Mouse (Mus musculus) mouse trophoblast stem cell (cell line): ENCODE measurements around the gene Pltp.

ENCODE experiments used
- in situ Hi-C, 2 experiments: fragments of 300-500 bp; cut with MseI, MboI; formaldehyde crosslinking; loops; 2 replicates in 1 of 2; 3 replicates in 1 of 2; pipeline ENCODE4 v1.15.1; 2025

Gene Pltp

DNA sequence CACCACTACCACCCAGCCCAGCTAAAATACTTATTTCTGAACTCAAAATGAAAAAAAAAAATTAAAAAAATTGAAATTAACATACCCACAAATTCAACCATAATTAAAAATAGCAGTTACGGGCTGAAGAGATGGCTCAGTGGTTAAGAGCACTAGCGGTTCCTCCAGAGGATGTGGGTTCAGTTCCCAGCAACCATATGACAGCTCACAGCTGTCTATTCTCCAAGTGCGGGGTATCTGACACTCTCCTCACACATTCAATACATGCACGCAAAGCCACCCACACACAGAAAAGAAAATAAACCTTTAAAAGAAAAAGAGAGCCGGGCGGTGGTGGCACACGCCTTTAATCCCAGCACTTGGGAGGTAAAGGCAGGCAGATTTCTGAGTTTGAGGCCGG is 7.5 kb downstream of the Pltp start:
- in situ Hi-C loops, result no loop called here

DNA sequence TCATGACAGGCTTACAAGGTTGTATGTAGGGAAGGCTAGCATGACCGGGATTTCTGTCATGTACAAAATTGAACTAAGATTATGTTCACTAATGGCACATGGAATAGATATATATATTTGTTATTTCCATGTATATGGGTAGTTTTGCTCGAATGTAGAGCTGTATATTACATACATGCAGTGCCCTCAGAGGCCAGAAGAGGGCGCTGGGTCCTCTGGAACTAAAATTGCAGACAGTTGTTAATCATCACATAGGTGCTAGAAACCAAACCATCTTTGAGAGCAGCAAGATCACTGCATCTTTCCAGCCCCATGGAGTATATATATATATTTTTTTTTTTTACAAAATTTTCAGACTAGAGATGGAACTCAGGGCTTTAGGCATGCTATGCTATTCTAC is 11.7 kb downstream of the Pltp start:
- in situ Hi-C loops, result no loop called here

DNA sequence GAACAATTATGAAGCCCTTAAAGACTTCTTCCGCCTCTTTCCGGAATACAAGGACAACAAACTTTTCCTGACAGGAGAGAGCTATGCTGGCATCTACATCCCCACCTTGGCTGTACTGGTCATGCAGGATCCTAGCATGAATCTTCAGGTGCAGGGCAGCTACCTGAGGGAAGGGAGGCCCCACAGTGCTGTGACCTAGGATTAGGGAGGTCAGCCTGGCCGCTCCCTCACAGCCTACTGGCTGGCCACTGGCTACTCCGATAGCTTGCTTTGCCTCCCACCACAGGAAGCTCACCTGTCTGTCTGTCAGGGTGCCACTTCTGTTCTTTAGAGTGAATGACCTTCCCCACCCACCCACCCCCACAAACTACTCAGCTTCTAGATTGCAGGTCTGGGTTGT is 22.3 kb downstream of the Pltp start:
- in situ Hi-C loops, result no loop called here

DNA sequence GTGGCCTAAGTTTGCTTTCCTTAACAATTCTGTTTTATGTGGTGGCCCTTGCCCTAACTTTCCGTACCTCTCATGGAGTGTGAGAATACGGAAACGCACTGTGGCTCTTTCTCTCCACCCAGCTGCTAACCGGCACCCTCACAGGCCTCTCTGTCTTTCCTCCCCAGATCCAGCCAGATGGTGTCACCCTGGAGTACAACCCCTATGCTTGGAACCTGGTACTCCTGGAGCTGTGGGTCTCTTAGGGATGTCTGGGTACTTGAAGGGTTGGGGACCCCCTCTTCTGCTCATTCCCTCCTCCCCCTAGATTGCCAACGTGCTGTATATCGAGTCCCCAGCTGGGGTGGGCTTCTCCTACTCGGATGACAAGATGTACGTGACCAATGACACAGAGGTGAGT is 23.0 kb downstream of the Pltp start:
- in situ Hi-C loops, result no loop called here

DNA sequence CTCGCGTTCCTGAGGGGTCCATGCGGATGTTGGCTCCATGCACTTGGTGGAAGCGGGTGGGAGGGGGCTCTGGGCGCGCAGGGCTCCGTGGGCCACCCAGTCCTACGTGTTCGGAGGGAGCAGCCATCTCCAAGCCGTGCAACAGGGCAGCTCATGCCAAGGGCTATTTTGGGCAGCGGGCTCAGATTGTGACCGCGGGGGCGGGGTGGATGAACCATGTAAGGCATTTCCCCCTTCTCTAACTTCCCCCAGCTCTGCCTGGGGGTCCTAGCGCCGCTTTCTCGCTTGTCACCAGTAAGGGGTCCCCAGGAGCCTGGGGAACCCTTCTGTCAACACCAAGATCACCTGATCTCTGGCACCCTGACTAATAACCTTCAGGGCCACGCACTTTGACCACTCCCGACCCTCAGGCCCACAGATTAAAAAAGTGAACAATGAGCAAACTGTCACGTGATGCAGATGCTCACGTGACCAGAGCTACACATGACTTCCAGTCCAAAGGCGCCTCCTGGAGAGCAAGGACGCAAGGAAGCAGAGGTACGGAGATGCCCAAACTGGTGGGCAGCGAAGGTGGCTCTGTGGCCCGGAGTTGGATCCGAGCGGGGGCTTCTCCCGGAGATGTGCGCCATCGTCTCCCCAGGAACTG is 24.1 kb downstream of the Pltp start, which contains the start of gene Neurl2:
TSS of gene Neurl2 (minus strand) at position 143 of the 646 bp plus-strand sequence.
- in situ Hi-C loops, result no loop called here

DNA sequence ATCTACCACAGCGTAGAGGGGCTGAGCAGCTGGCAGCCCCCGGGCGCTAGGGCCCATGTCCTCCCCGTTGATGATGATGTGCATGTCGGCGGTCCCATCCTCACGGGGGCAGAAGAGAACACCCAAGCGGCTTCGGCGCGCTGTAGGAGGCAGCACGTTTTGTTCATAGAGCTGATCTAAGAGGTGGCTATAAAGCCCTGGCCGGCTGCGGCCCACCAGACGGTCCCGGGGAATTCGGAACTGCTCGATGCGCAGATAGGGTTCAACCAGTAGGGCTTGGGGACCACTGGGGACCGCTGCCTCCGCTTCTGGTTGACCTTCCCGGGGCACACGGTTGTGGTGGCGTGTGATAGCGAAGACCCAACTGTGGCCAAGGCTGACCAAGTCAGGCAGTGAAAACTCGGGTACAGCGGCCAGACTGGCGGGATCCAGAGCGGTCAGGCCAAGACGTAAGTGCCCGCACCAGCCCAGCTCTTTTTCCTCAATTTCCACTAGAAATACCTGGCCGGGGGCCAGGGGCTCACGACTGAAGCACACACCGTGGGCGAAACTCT is 24.7 kb downstream of the Pltp start, which contains the start of gene Ctsa:
TSS of gene Ctsa (plus strand) at position 126 of the 554 bp plus-strand sequence.
- in situ Hi-C loops, result no loop called here

DNA sequence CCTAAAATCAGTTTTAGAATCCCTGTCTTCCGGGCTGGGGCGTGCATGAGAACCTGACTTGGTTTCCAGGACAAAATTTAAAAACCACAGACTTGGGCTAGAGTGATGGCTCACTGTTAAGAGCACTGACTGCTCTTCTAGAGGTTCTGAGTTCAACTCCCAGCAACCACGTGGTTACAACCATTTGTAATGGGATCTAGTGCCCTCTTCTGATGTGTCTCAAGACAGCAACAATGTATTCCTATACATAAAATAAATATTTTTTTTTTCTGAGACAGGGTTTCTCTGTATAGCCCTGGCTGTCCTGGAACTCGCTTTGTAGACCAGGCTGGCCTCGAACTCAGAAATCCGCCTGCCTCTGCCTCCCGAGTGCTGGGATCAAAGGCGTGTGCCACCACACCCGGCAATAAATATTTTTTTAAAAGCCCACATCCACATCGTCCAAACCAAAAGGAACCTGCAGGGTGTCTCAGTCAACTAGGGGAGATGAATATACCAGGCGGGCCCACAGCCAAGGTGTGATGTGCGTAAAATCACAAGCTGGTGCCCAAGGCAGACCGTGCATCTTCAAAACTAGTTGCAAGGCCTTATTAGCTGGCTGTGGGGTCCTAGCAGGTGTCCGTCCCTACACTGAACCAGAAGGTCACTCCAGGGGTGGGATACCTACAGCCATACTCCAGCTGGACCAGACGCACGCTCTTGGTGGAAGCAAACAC is 25.3 kb downstream of the Pltp start:
- in situ Hi-C loops, result no loop called here

DNA sequence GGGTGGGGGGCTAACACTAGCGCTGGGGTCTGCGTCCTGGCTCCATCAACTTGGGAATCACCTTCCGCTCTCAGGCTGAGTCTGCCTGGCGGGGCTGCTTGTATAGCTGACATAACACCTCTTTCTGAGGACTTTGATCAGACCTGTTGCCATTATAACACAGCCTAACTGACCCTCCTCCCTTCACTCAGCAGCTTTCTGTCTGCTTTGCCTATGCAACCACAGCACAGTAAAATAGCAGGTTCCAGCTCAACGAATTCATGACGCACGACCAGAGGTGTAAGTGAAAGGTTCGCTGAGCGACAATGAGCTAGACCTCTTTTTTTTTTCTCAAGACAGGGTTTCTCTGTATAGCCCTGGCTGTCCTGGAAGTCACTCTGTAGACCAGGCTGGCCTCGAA is 26.5 kb downstream of the Pltp start:
- in situ Hi-C loops, result no loop called here

DNA sequence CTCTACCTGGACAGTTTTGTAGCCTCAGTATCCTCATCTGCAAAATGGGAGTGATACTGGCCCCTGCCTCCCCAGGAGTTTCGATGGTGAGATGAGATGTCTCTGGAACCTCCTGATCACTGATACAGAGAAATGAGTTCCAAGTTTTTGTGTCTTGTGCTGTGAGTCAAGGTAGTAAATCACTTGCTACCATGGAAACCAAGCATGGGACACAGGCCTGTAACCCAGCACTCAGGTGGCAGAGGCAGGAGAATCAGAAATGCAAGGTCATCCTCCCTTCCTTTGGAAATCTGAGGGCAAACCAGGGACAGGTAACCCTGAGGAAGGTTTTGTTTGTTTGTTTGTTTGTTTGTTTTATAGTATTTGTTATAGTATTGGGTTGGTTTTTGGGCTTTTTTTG is 28.4 kb downstream of the Pltp start:
- in situ Hi-C loops, result no loop called here

DNA sequence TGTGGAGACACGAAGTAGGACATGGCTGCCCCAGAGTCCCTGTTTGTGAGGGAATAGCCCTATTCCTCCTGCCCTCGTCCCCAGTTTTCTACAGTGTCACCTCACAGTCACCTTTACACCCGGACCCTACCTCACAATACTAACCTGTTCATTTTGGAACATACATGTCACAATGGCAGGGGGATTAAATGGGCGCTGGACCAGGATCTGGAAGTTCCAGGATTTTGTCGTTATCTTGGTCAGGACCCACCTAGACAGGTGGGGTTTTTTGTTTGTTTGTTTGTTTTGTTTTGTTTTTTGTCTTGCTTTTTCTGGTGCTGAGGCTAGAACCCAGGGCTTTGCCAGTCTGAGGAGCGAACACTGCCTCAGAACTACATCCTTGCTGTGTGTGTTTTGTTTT is 29.1 kb downstream of the Pltp start, which contains the start of gene Spata25:
TSS of gene Spata25 (minus strand) at position 101 of the 400 bp plus-strand sequence.
- in situ Hi-C loops, result no loop called here

DNA sequence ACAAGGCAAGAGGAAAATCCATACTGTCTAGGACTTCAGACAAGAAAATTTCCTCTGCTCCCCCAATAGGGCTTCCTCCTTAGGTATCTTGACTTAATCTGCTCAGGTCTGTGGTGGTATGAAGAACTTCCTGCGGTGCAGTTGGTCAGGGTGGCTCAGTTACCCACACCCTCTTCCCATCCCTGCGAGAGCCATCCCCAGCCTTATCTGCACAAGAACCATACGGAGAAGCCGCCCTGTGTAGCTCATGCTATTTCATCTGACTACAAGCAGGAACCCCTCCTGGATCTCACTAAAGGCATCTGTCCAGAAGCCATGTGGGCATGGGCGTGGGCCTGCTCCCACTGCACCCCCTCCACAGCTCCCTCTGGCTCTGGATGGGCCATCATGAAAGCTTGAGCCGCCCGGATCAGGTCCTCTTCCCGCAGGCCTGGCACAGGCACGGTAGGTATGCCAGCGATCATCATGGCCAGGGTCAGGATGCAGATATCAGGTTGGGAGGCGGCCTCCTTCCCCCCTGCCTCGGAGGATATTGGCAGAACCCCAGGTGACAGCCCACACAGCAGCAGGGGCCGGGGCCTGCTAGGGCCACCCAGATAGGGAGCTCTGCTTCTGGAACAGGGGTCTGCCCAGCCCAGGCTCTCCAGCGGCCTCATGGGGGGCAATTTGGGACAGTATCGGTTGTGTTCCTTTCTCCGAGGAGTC is 30.2 kb downstream of the Pltp start:
- in situ Hi-C loops, result no loop called here

DNA sequence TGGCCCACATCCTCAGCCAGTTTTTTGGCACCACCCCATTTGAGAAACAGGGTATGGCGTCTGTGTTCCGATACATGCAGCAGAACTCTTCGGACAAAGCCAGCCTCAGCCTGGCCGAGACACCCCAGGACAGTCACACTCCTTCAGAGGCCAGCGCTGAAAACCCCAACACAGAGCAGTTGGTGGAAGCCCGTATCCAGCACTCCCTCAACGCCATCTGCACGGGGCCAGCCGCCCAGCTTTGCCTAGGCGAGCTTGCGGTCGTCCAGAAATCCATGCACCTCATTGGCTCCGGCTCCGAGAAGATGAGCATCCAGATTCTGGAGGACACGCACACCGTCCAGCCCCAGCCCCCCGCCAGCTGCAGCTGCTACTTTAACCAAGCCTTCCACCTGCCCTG is 32.0 kb downstream of the Pltp start:
- in situ Hi-C loops, result no loop called here

DNA sequence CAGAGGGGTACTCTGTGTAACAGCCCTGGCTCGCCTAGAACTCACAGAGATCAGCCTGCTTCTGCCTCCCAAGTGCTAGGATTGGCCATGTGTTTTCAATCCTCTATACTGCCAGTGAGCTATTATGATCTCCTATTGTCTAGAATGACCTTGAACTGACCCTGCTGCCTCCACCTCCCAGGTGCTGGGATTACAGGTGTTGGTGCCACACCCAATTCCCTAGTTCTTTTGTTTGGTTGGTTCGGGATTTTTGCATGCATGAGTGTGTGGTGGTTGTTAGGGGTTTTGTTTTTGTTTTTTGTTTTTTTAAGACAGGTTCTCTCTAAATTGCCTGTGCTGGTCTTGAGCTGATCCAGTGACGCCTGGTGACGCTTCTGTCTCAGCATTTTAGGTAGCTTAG is 33.5 kb downstream of the Pltp start:
- in situ Hi-C loops, result no loop called here

DNA sequence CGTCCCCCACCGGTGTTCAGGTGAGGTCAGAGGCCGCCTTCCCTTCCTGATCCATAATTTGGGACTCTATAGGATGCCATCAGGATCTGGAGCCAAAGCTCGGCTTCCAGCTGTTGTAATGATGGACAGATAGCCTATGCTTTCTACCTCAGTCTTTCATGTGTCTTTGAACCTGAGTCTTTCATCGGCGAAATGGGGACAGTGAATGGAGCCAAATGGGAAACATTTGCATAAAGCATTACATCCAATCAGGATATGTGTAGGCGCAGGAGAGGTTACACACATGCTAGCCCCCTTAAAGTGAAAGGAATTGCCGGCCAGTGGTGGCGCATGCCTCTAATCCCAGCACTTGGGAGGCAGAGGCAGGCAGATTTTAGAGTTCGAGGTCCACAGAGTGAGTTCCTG is 34.3 kb downstream of the Pltp start:
- in situ Hi-C loops, result no loop called here

DNA sequence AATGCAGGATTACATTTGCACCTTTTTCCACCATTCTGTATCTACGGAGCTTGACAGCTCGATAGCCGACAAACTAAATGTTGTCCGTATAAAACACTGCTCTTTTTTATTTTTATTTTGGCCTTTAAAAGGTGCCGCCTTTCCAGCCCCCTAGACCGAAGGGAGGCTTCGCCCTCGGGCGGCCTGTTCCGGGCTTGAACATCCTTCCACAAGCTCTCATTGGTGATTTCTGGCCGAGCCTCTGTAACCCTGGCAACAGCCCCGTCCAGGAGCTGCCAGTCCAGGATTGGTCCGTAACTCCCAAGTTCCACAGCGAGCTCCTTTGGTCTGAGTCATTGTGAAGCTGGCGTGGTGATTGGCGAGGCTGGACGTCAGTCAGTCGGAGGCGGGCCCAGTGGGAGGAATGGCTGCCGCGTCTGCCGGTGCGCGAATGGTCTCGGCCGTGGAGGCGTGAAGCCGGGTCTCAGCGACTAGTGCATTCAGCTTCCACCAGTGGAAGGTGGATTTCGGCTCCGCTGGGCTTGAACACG is 34.8 kb downstream of the Pltp start, which contains the start of gene Zswim1:
TSS of gene Zswim1 (plus strand) at position 51 of the 530 bp plus-strand sequence.
- in situ Hi-C loops, result no loop called here

DNA sequence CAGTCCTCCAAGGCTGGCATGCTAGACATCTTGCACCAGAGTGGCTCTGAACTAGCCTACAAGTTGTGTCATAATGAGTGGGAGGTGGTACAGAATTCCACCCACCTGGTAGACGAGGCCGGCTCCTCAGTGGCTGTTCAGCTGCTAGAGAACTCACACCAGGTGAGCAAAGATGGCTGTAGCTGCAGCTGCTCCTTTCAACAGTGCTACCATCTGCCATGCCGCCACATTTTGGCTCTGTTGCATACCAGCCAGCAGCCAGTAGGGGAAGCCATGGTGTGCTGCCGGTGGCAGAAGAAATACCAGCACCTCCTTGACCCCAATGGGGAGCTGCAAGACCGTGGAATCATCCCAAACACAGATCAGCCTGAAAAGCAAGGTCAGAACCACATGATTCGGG is 36.5 kb downstream of the Pltp start:
- in situ Hi-C loops, result no loop called here

DNA sequence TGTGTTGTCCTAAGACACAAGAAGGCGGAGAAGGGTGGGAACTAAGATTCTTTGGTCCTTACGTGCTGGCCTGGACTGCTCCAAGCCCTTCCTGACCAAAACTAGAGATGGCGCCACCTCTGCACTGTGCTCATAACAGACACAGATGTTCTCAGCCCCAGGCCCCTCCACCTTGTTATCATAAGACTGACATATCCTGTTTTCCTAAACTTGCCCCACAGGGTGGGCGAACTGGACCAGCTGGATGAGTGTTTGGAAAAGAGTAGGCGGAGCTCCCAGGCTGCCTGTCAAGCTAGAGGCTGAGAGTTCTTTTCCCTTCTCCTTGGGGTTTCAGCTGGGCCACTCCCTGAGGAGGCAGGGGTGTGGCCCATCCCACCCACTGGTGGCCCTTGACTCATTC is 39.8 kb downstream of the Pltp start:
- in situ Hi-C loops, result no loop called here

DNA sequence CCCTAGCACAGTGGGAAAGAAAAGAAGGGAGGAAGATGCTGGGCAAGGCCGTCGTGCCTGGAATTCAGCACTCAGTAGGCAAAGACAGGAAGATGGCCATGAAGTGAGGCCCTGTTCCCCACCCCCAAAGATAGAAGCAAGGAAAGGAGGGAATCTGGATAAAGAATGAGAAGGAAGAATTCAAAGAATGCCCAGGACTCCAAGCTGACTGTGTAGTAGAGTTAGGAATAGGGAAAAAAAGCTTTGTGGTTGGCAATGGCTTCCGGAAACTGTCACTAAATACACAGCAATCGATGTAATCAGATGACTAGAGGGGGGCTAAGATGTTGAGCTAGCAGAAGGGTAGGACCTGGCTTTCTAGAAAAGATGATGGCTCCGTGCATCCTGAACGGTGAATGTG is 40.3 kb downstream of the Pltp start:
- in situ Hi-C loops, result no loop called here

DNA sequence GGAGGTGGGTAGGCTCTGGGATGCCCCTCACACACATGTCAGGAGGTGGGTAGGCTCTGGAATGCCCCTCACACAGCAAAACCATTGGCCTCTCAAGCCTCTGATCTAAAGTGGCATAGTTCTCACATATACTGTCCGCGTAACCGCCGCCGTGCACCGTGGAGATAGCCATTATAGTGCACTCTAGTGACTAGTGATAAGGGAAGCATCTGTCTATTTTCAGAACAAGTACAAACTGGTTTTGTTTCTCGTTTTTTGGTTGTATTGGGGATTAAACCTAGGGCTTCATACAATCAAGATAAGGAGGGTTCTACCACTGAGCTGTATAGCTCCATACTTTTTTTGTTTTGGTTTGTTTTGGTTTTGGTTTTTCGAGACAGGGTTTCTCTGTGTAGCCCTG is 41.7 kb downstream of the Pltp start:
- in situ Hi-C loops, result no loop called here

DNA sequence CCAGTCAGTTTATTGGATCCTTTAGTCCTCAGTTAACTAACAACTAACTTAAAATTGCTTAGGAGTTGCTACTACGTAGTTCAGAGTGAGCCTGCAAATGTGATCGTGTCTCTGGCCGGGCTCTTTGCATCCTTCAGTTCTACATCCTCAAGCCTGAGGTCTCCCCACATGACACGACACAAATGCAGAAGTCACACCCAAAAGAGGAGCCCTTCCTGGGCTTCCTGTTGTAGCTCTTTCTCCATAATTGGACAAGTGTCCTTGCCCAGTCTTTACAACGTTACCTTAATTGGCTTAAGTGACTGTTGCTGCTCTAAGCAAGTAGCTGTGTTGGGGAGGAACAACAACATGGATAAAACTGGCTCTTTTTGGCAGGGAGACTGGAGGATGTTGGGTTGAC is 42.2 kb downstream of the Pltp start:
- in situ Hi-C loops, result no loop called here

DNA sequence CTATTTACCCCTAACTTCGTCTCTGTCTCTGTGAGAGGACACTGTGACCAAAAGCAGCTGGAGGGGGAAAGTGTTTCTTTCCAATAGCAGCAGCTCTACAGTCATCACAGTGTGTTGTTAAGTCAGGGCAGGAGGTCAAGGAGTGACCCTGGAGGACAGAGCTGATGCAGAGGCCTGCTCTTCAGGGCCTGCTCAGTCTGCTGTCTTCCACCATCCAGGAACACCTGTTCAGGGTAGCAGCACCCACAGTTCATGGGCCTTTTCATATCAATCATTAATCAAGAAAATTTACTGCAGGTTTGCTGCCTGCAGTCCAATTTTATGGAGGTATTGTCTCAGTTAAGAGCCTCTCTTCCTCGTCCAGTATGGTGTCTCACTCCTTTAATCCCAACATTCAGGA is 44.0 kb downstream of the Pltp start:
- in situ Hi-C loops, result no loop called here

DNA sequence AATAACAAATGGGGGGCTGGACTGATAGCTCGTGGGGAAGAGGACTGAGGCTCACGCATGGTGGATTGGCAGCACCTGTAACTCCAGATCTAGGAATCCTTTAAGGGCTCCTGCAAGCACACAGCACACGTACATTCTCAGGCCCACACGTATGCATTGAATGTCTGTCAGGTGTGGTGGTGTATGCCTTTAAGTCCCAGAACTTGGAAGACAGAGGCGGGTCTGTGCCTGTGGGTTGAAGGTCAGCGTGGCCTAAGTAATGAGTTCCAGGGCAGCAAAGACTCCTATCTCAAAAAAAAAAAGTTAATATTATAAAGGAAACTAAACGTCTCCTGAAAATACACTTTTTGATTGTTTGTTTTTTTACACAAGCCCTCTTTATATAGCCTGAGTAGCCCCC is 50.9 kb downstream of the Pltp start:
- in situ Hi-C loops, result no loop called here
